Mouse (Mus musculus): ENCODE data around the gene Slc6a21. TPM values are rescaled to one million over a fixed set of nuclear protein-coding genes. Genes with fewer than 3 reads are reported as not detected.

Gene Slc6a21
- total and polyA plus RNA-seq, 3 experiments: not detected

DNA sequence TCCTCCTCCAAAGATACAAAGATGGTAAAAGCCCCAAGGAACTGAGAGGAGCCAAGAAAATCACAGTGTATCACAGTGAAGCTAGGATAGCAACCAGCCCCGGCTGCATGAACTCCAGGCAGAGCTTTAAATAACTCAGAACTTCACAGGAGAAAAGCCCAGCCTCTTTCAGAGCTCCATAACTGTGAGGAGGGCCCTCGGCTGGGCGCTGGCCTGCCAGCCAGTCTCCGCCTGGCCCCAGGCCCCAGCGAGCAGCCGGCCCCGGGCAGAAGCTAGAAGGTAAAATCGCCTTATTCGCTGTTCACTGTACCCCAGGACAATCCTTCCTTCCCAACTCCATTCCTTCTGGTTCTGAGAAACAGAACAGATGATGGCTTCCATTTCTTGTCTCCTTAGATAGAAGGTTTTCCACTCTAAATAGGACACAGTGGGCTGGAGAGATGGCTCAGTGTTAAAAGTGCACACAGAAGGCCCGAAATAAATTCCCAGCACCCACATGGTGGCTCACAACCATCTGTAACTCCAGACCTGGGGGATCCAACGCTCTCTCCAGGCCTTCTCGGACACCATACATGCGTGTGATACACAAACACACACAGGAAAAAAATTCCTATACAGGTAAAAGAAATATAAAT, 51.6 kb downstream of the Slc6a21 start:
- dilution Hi-C loops (cut with MboI; ENCODE audit: extremely low pct_ligation_motif_present, extremely low pct_unique_long_range_greater_than_20kb, low sequenced_read_pairs): no loop called here
- H3K27me3 ChIP-seq (replicated peaks): peaks cover 38% of the 10 kb centered on the region
- in situ Hi-C loops (cut with MboI; ENCODE audit: low pct_ligation_motif_present, low pct_unique_long_range_greater_than_20kb, low sequenced_read_pairs): no loop called here
- no peak for DNase-seq (ENCODE audit: extremely low read depth)
- H3K9ac ChIP-seq (ENCODE audit: insufficient read depth, low read depth): no peak overlapping the region
- H3K4me2 ChIP-seq (ENCODE audit: insufficient read depth, low read depth, poor library complexity, severe bottlenecking): no peak overlapping the region
- no peak overlapping the region for H3K27ac ChIP-seq (ENCODE audit: insufficient read depth, low read depth)
- H3K36me3 ChIP-seq (replicated peaks in 1 of 2; ENCODE audit: control insufficient read depth in 1 of 2, insufficient read depth in 1 of 2, low read length in 1 of 2): peaks cover 0 to 7% of the 10 kb centered on the region in 2 experiments
- no peaks in the 10 kb centered on the region for H3K79me2 ChIP-seq (replicated peaks; ENCODE audit: control insufficient read depth, extremely low read depth, insufficient read depth, poor library complexity, severe bottlenecking)
- no peak overlapping the region for H3K4me3 ChIP-seq (replicated peaks in 1 of 3; ENCODE audit: low read depth in 2 of 3, low read length in 2 of 3, poor library complexity in 1 of 3)
- H3K9me3 ChIP-seq (replicated peaks; ENCODE audit: low read length): peaks cover 18% of the 10 kb centered on the region
- H3K4me1 ChIP-seq (ENCODE audit: control insufficient read depth in 1 of 2, insufficient read depth in 2 of 2): peaks cover 6 to 10% of the 10 kb centered on the region in 2 experiments; a peak in 3 of 4 replicates
- TF ChIP-seq RAD21 (IDR thresholded peaks at IDR 0.05; ENCODE audit: low read depth, low read length) (no peak), MAZ (IDR thresholded peaks at IDR 0.05; ENCODE audit: low read depth, low read length) (no peak), POLR2A (IDR thresholded peaks at IDR 0.05; ENCODE audit: low read depth, low read length) (no peak), MAFK (IDR thresholded peaks at IDR 0.05; ENCODE audit: insufficient replicate concordance, low read length) (no peak), ZNF384 (IDR thresholded peaks at IDR 0.05; ENCODE audit: low read depth, low read length) (no peak), GABPA (IDR thresholded peaks at IDR 0.05; ENCODE audit: insufficient replicate concordance, low read depth, low read length) (no peak), EP300 (IDR thresholded peaks at IDR 0.05; ENCODE audit: low read length) (no peak), IRF4 (IDR thresholded peaks at IDR 0.05; ENCODE audit: low read depth, low read length) (no peak)

DNA sequence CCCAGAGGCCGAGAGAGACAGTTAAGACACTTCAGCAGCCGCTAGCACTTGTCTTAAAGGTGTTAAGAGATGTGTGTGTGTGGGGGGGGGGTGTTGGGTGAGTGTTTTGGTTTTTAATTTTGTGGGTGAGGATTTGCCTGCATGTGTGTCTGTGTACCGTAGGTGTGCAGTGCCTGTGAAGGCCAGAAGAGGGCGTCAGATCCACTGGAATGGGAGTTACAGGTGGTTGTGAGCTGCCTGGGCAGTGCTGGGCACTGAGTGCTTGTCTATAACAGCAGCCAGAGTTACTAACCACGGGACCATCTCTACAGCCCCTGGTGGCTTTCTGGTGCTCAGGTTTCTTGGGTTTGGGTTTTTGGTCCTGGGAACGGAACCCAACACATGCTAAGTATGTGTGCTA, 54.2 kb downstream of the Slc6a21 start:
- TF ChIP-seq CTCF (conservative IDR thresholded peaks at IDR 0.05 in 1 of 2, IDR thresholded peaks at IDR 0.05 in 1 of 2; ENCODE audit: low read depth in 2 of 2, low read length in 2 of 2) (peak in 1 of 2 experiments; percentile 36; a peak in 2 of 4 replicates), USF1 (IDR thresholded peaks at IDR 0.05; ENCODE audit: low read depth, low read length) (no peak)
- dilution Hi-C loops (cut with MboI; ENCODE audit: extremely low pct_ligation_motif_present, extremely low pct_unique_long_range_greater_than_20kb, low sequenced_read_pairs): no loop called here
- H3K27me3 ChIP-seq (replicated peaks): peaks cover 58% of the 10 kb centered on the region

DNA sequence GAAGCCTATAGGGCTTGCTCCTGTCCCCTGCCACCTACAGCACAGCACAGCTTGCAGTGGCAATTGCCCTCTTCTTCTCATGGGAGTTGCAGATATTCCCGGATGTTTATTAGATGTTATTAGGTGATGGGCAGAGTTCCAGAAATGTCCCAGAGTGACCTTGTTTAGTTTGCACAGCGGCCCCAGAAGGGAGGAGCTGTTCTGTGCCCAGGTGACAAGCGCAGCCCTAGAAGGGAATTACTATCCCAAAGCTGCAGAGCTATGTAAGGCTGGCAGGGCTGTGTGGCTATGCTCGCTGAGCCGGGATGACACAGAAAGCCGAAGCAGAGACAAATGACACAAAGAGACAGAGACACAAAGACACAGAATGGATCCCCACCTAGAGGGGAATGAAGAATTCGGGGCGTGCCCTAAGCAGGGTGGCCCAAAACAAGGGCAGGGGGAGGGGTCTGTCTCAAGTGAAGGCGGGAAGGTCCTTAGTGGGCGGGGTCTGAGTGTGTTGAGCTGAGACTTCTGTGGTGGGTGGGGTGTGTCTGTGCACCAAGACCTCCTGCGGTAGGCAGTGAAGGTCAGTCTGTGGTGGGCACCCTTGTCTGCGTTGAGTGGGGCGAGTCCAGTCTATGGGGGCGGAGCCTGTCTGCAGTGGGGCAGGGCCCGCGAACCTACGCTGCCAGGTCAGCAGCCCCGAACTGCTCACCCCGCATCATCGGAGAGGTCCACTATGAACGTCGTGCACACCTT, 55.5 kb downstream of the Slc6a21 start:
- Histone ChIP-seq H3K9ac (ENCODE audit: insufficient read depth, low read depth) (peak overlapping the region; percentile 50), H3K27me3 (replicated peaks) (peaks cover 68% of the 10 kb centered on the region), H3K27ac (ENCODE audit: insufficient read depth, low read depth) (no peak overlapping the region), H3K4me1 (ENCODE audit: control insufficient read depth in 1 of 2, insufficient read depth in 2 of 2) (peaks cover 27 to 33% of the 10 kb centered on the region in 2 experiments), H3K4me2 (ENCODE audit: insufficient read depth, low read depth, poor library complexity, severe bottlenecking) (peak overlapping the region; percentile 79), H3K36me3 (replicated peaks in 1 of 2; ENCODE audit: control insufficient read depth in 1 of 2, insufficient read depth in 1 of 2, low read length in 1 of 2) (no peaks in the 10 kb centered on the region), H3K9me3 (replicated peaks; ENCODE audit: low read length) (peaks cover 5% of the 10 kb centered on the region), H3K79me2 (replicated peaks; ENCODE audit: control insufficient read depth, extremely low read depth, insufficient read depth, poor library complexity, severe bottlenecking) (no peaks in the 10 kb centered on the region), H3K4me3 (replicated peaks in 1 of 3; ENCODE audit: low read depth in 2 of 3, low read length in 2 of 3, poor library complexity in 1 of 3) (peak overlapping the region; percentile 57 to 62 (median 58))
- DNase-seq (ENCODE audit: extremely low read depth): peak; percentile 40
- no peak for TF ChIP-seq ZKSCAN1 (IDR thresholded peaks at IDR 0.05; ENCODE audit: borderline replicate concordance, low read depth, low read length)
- TF ChIP-seq HCFC1 (IDR thresholded peaks at IDR 0.05; ENCODE audit: low read depth, low read length): no peak
- TF ChIP-seq ZC3H11A (IDR thresholded peaks at IDR 0.05; ENCODE audit: low read depth, low read length): no peak
- TF ChIP-seq E2F4 (IDR thresholded peaks at IDR 0.05; ENCODE audit: insufficient replicate concordance, low read depth, low read length): 0 out of 2 replicates have a peak, but pooled peaks have one; percentile 17
- no peak for TF ChIP-seq USF1 (IDR thresholded peaks at IDR 0.05; ENCODE audit: low read depth, low read length)
- in situ Hi-C loops (cut with MboI; ENCODE audit: low pct_ligation_motif_present, low pct_unique_long_range_greater_than_20kb, low sequenced_read_pairs): no loop called here
- dilution Hi-C loops (cut with MboI; ENCODE audit: extremely low pct_ligation_motif_present, extremely low pct_unique_long_range_greater_than_20kb, low sequenced_read_pairs): no loop called here

More for the DNA sequence above, 54.2 kb downstream of the Slc6a21 start:
- Histone ChIP-seq H3K4me3 (replicated peaks in 1 of 3; ENCODE audit: low read depth in 2 of 3, low read length in 2 of 3, poor library complexity in 1 of 3) (no peak overlapping the region), H3K36me3 (replicated peaks in 1 of 2; ENCODE audit: control insufficient read depth in 1 of 2, insufficient read depth in 1 of 2, low read length in 1 of 2) (peaks cover 0 to under 1% of the 10 kb centered on the region in 2 experiments), H3K4me1 (ENCODE audit: control insufficient read depth in 1 of 2, insufficient read depth in 2 of 2) (peaks cover 15 to 20% of the 10 kb centered on the region in 2 experiments), H3K79me2 (replicated peaks; ENCODE audit: control insufficient read depth, extremely low read depth, insufficient read depth, poor library complexity, severe bottlenecking) (no peaks in the 10 kb centered on the region), H3K4me2 (ENCODE audit: insufficient read depth, low read depth, poor library complexity, severe bottlenecking) (no peak overlapping the region), H3K9ac (ENCODE audit: insufficient read depth, low read depth) (no peak overlapping the region), H3K27ac (ENCODE audit: insufficient read depth, low read depth) (no peak overlapping the region), H3K9me3 (replicated peaks; ENCODE audit: low read length) (peaks cover 10% of the 10 kb centered on the region)
- in situ Hi-C loops (cut with MboI; ENCODE audit: low pct_ligation_motif_present, low pct_unique_long_range_greater_than_20kb, low sequenced_read_pairs): no loop called here
- no peak for DNase-seq (ENCODE audit: extremely low read depth)
